In the genomic region with DNA sequence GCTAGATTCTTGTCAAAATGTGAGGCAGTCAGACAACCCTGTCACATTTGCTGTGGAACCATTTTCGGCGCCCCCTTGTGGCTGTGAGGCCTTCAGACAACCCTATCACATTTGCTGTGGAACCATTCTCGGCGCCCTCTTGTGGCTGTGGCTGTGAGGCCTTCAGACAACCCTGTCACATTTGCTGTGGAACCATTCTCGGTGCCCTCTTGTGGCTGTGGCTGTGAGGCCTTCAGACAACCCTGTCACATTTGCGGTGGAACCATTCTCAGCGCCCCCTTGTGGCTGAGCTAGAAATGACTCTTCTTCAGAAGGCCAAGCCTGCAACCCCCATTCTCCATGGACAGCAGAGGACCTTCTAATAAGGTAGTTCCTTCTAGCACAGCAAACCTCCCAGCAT, we compare ENCODE assay signal across 9 mouse cellular contexts. TPM values are rescaled to one million over a fixed set of nuclear protein-coding genes. Genes with fewer than 3 reads are reported as not detected.
DNase-seq lines count a peak whose midpoint lies in the region; ATAC-seq and TF ChIP-seq lines count a peak whose summit lies in the region.
"Had no signal": no experiment of that assay in that cellular context is flagged by ENCODE, and none has a peak within 500 bp of the region (broad histone marks: within the 10 kb centered on the region; RNA-seq: fewer than 3 reads in every experiment).

No protein-coding gene starts in this region.

- in situ Hi-C loops in CH12.LX (cut with MboI; ENCODE audit: low pct_ligation_motif_present, low pct_unique_long_range_greater_than_20kb, low sequenced_read_pairs) = no loop called here

- peak; percentile 99 for DNase-seq in CH12.LX (ENCODE audit: extremely low read depth)
- peak; percentile 98 for DNase-seq in c-Kit-positive CD71-negative TER-119-negative erythroid progenitor cells, embryonic 14.5 days (ENCODE audit: low read depth)
- DNase-seq in heart, postnatal 25 days (ENCODE audit: low spot score) = peak; percentile 84
- DNase-seq in layer of hippocampus, adult 11-12 months (ENCODE audit: low spot score) = peak; percentile 98
- DNase-seq in lung, adult 18-20 months = peak; percentile 95 to 97
- peak; percentile 81 to 88 for DNase-seq in thymus, adult 18-20 months

- WGBS in forebrain, embryonic 12.5 days = 7% methylated on average over 7 of the region's 7 CpGs
- WGBS in olfactory bulb, adult 2 months = 5% methylated on average over 7 of the region's 7 CpGs

- peak; percentile 91 for TF ChIP-seq RAD21 in CH12.LX (IDR thresholded peaks at IDR 0.05; ENCODE audit: low read depth, low read length)

- no peaks in the 10 kb centered on the region for H3K36me3 ChIP-seq in CH12.LX (replicated peaks in 1 of 2; ENCODE audit: control insufficient read depth in 1 of 2, insufficient read depth in 1 of 2, low read length in 1 of 2)
- no peaks in the 10 kb centered on the region for H3K36me3 ChIP-seq in forebrain, embryonic 12.5 days (replicated peaks)
- H3K36me3 ChIP-seq: heart, embryonic 13.5 days had no signal

- dilution Hi-C loops in CH12.LX (cut with MboI; ENCODE audit: extremely low pct_ligation_motif_present, extremely low pct_unique_long_range_greater_than_20kb, low sequenced_read_pairs) = no loop called here

- peaks cover 22 to 74% of the 10 kb centered on the region in 2 experiments for H3K4me1 ChIP-seq in CH12.LX (ENCODE audit: control insufficient read depth in 1 of 2, insufficient read depth in 2 of 2)
- H3K4me1 ChIP-seq in forebrain, embryonic 12.5 days = peaks cover 14% of the 10 kb centered on the region
- no peaks in the 10 kb centered on the region; the same call in 1 of the 2 replicates for H3K4me1 ChIP-seq in olfactory bulb, adult 2 months (ENCODE audit: control insufficient read depth, insufficient read depth, low read length)

- no peak overlapping the region for H3K27ac ChIP-seq in CH12.LX (ENCODE audit: insufficient read depth, low read depth)
- no peak overlapping the region for H3K27ac ChIP-seq in forebrain, embryonic 12.5 days
- no peak overlapping the region for H3K27ac ChIP-seq in olfactory bulb, adult 2 months (ENCODE audit: insufficient read depth, low read depth, low read length)
- H3K27ac ChIP-seq: heart, embryonic 13.5 days had no signal

- no peaks in the 10 kb centered on the region for H3K27me3 ChIP-seq in CH12.LX (replicated peaks)
- H3K27me3 ChIP-seq in forebrain, embryonic 12.5 days = no peaks in the 10 kb centered on the region
- H3K27me3 ChIP-seq: heart, embryonic 13.5 days had no signal

- TF ChIP-seq POLR2A in CH12.LX (IDR thresholded peaks at IDR 0.05; ENCODE audit: low read depth, low read length) = peak; percentile 41; the same call in 1 of the 2 replicates
- no peak for TF ChIP-seq POLR2A in olfactory bulb, adult 2 months (IDR thresholded peaks at IDR 0.05; ENCODE audit: insufficient read depth, low read depth, low read length)

- no peak overlapping the region for H3K9ac ChIP-seq in CH12.LX (ENCODE audit: insufficient read depth, low read depth)
- no peak overlapping the region for H3K9ac ChIP-seq in forebrain, embryonic 12.5 days
- H3K9ac ChIP-seq: heart, embryonic 13.5 days had no signal

- H3K9me3 ChIP-seq in CH12.LX (replicated peaks; ENCODE audit: low read length) = no peaks in the 10 kb centered on the region
- H3K9me3 ChIP-seq in forebrain, embryonic 12.5 days = no peaks in the 10 kb centered on the region
- H3K9me3 ChIP-seq: heart, embryonic 13.5 days had no signal

- H3K79me2 ChIP-seq in CH12.LX (replicated peaks; ENCODE audit: control insufficient read depth, extremely low read depth, insufficient read depth, poor library complexity, severe bottlenecking) = no peaks in the 10 kb centered on the region

- intact Hi-C loops in heart, postnatal 25 days (cut with DNase I) = loop anchor here (1.0 kb wide), 1 partner anchor 44 kb away; no protein-coding TSS in a partner anchor

- peak; percentile 96 to 99 for TF ChIP-seq CTCF in CH12.LX (conservative IDR thresholded peaks at IDR 0.05 in 1 of 2, IDR thresholded peaks at IDR 0.05 in 1 of 2; ENCODE audit: low read depth in 2 of 2, low read length in 2 of 2)
- peak; percentile 98 for TF ChIP-seq CTCF in olfactory bulb, adult 2 months (IDR thresholded peaks at IDR 0.05; ENCODE audit: insufficient read depth, low read depth, low read length)

- H3K4me2 ChIP-seq in CH12.LX (ENCODE audit: insufficient read depth, low read depth, poor library complexity, severe bottlenecking) = no peak overlapping the region
- no peak overlapping the region for H3K4me2 ChIP-seq in forebrain, embryonic 12.5 days
- H3K4me2 ChIP-seq: heart, embryonic 13.5 days had no signal

- H3K4me3 ChIP-seq in CH12.LX (replicated peaks in 1 of 3; ENCODE audit: low read depth in 2 of 3, low read length in 2 of 3, poor library complexity in 1 of 3) = no peak overlapping the region
- no peak overlapping the region for H3K4me3 ChIP-seq in forebrain, embryonic 12.5 days (replicated peaks)
- H3K4me3 ChIP-seq in olfactory bulb, adult 2 months (ENCODE audit: insufficient read depth, low read depth, low read length) = no peak overlapping the region
- H3K4me3 ChIP-seq: heart, embryonic 13.5 days had no signal

- peak; percentile 50; the same call in 1 of the 2 replicates for ATAC-seq in forebrain, embryonic 12.5 days (ENCODE audit: low FRiP score)

- TF ChIP-seq EP300 in CH12.LX (IDR thresholded peaks at IDR 0.05; ENCODE audit: low read length) = no peak

TF ChIP-seq in CH12.LX, 34 proteins besides CTCF, POLR2A, EP300 and RAD21:
- no peak for TF ChIP-seq ETS1 (conservative IDR thresholded peaks at IDR 0.05; ENCODE audit: low read depth, low read length)
- TF ChIP-seq NELFE (IDR thresholded peaks at IDR 0.05; ENCODE audit: low read depth, low read length) = peak; percentile 94; the same call in 1 of the 2 replicates
- peak; percentile 90 for TF ChIP-seq ZC3H11A (IDR thresholded peaks at IDR 0.05; ENCODE audit: low read depth, low read length)
- peak; percentile 55; the same call in 1 of the 2 replicates for TF ChIP-seq JUND (conservative IDR thresholded peaks at IDR 0.05; ENCODE audit: low read depth, low read length)
- TF ChIP-seq IRF4 (IDR thresholded peaks at IDR 0.05; ENCODE audit: low read depth, low read length) = peak; percentile 80
- TF ChIP-seq MAZ (IDR thresholded peaks at IDR 0.05; ENCODE audit: low read depth, low read length) = peak; percentile 68; the same call in 1 of the 2 replicates
- peak; percentile 73 for TF ChIP-seq TCF12 (IDR thresholded peaks at IDR 0.05; ENCODE audit: low read depth, low read length)
- peak; percentile 99 for TF ChIP-seq SMC3 (IDR thresholded peaks at IDR 0.05; ENCODE audit: low read depth, low read length)
- no peak for TF ChIP-seq CHD1 (IDR thresholded peaks at IDR 0.05; ENCODE audit: low read depth, low read length)
- peak; percentile 68; the same call in 1 of the 2 replicates for TF ChIP-seq SIN3A (IDR thresholded peaks at IDR 0.05; ENCODE audit: low read length)
- peak; percentile 51 for TF ChIP-seq BHLHE40 (IDR thresholded peaks at IDR 0.05; ENCODE audit: low read depth, low read length)
- TF ChIP-seq ELF1 (IDR thresholded peaks at IDR 0.05; ENCODE audit: low read depth, low read length) = peak; percentile 42; the same call in 1 of the 2 replicates
- no peak for TF ChIP-seq MAX (IDR thresholded peaks at IDR 0.05; ENCODE audit: low read length)
- peak; percentile 64; the same call in 1 of the 2 replicates for TF ChIP-seq MYC (IDR thresholded peaks at IDR 0.05; ENCODE audit: low read depth, low read length)
- TF ChIP-seq NRF1 (IDR thresholded peaks at IDR 0.05; ENCODE audit: low read depth, low read length) = peak; percentile 15; the same call in 1 of the 2 replicates
- peak; percentile 68; the same call in 1 of the 2 replicates for TF ChIP-seq MEF2A (IDR thresholded peaks at IDR 0.05; ENCODE audit: borderline replicate concordance, low read depth, low read length)
- peak; percentile 60; the same call in 1 of the 2 replicates for TF ChIP-seq ZNF384 (IDR thresholded peaks at IDR 0.05; ENCODE audit: low read depth, low read length)
- TF ChIP-seq JUN (IDR thresholded peaks at IDR 0.05; ENCODE audit: insufficient read depth, low read depth, low read length) = no peak
- TF ChIP-seq HCFC1 (IDR thresholded peaks at IDR 0.05; ENCODE audit: low read depth, low read length) = peak; percentile 53; the same call in 1 of the 2 replicates

RNA-seq across cellular contexts. Expression of a gene that starts 10.4 kb away (rescaled TPM):
- total RNA-seq in CH12.LX (2012; rRNA removed) = 20.6 and 23.3 TPM in 2 replicates
- total RNA-seq in CH12.LX (2014; rRNA removed) = 37.5 and 39.1 TPM in 2 replicates
- 47.4 and 61.6 TPM in 2 replicates for polyA plus RNA-seq in CH12.LX (2012; ENCODE audit: insufficient read length, low read depth)
- polyA plus RNA-seq in forebrain, embryonic 12.5 days (2016; fragmentation: Nextera tagmentation; extraction: Ambion mirVana) = 14.8 and 16.1 TPM in 2 replicates
- total RNA-seq in heart, postnatal 25 days (2021) = 10 to 100 TPM; 24.9 to 26.3 TPM
- not detected in 2 replicates for polyA plus RNA-seq in olfactory bulb, adult 2 months (2012; ENCODE audit: insufficient read depth, insufficient read length, low replicate concordance, missing spikeins)

RNA-seq across cellular contexts. Expression of a gene that starts 31.2 kb away (rescaled TPM):
- 1.2 and 1.7 TPM in 2 replicates for total RNA-seq in CH12.LX (2012; rRNA removed)
- 1.4 and 2.8 TPM in 2 replicates for total RNA-seq in CH12.LX (2014; rRNA removed)
- polyA plus RNA-seq in CH12.LX (2012; ENCODE audit: insufficient read length, low read depth) = 1.4 and 1.6 TPM in 2 replicates
- 8.4 and 8.6 TPM in 2 replicates for polyA plus RNA-seq in forebrain, embryonic 12.5 days (2016; fragmentation: Nextera tagmentation; extraction: Ambion mirVana)
- 100 to 1,000 TPM; 272 to 339 TPM for total RNA-seq in heart, postnatal 25 days (2021)
- polyA plus RNA-seq in olfactory bulb, adult 2 months (2012; ENCODE audit: insufficient read depth, insufficient read length, low replicate concordance, missing spikeins) = not detected in 2 replicates
